Mouse (Mus musculus) kidney, adult 2 months (tissue): ENCODE measurements around the gene Mgat4e.

ENCODE experiments used
- CTCF ChIP-seq: fragments of 200-500 bp; conservative IDR thresholded peaks from 2 replicates; pipeline ENCODE4 v1.5.1; 2011; ENCODE audit warnings: low read depth, mild to moderate bottlenecking, control low read depth, low read length, moderate library complexity, mixed read lengths; ENCODE audit not compliant: insufficient read depth, insufficient read length
- POLR2A ChIP-seq: fragments of 200-500 bp; IDR thresholded peaks from one replicate; pipeline ENCODE4 v1.6.1; 2011; ENCODE audit warnings: low read depth, low read length, control low read depth

- TF ChIP-seq CTCF = no peak
- TF ChIP-seq POLR2A = no peak
Measured at GRCm38 (mm10) chr1:134513876-134514590, 35.4 kb downstream of the Mgat4e start.
